ENCODE assay signal across 22 mouse cellular contexts in the genomic region with DNA sequence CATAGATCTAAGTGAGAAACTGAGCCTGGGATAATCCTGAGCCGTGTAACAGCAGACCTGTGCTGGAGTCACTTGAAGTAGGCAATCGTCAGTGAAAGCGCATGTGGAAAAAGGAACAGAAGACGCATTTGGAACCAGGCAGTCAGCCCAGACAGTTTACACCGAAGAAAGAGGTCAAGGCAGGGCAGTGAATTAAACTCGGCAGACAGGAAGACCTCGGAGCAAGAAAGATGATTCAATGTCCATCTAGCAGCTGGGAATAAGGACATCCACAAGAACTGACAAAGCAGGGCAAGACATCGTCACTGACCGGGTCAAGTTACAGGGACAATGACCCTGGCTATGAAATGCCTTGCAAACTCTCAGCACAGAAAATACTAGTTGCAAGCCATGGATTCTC. TPM values are rescaled to one million over a fixed set of nuclear protein-coding genes. Genes with fewer than 3 reads are reported as not detected.
"Had no signal": no experiment of that assay in that cellular context is flagged by ENCODE, and none has a peak within 500 bp of the region (broad histone marks: within the 10 kb centered on the region; RNA-seq: fewer than 3 reads in every experiment).

No protein-coding gene starts in this region.

- H3K4me1 ChIP-seq: kidney, embryonic 15.5 days; limb, embryonic 12.5 days; limb, embryonic 15.5 days; liver, embryonic 13.5 days; neural tube, embryonic 13.5 days had no signal

- H3K27ac ChIP-seq: kidney, embryonic 15.5 days; limb, embryonic 12.5 days; limb, embryonic 15.5 days; liver, embryonic 13.5 days; neural tube, embryonic 13.5 days; stomach, postnatal 0 days had no signal

- H3K4me2 ChIP-seq: kidney, embryonic 15.5 days; limb, embryonic 12.5 days; limb, embryonic 15.5 days; liver, embryonic 13.5 days; midbrain, embryonic 11.5 days; neural tube, embryonic 13.5 days had no signal

- H3K36me3 ChIP-seq: kidney, embryonic 15.5 days; limb, embryonic 12.5 days; limb, embryonic 15.5 days; liver, embryonic 13.5 days; neural tube, embryonic 13.5 days had no signal

- H3K9me3 ChIP-seq: kidney, embryonic 15.5 days; limb, embryonic 12.5 days; limb, embryonic 15.5 days; liver, embryonic 13.5 days; neural tube, embryonic 13.5 days had no signal

- H3K27me3 ChIP-seq: kidney, embryonic 15.5 days; liver, embryonic 13.5 days; neural tube, embryonic 13.5 days had no signal

- H3K9ac ChIP-seq: kidney, embryonic 15.5 days; limb, embryonic 12.5 days; limb, embryonic 15.5 days; liver, embryonic 13.5 days; neural tube, embryonic 13.5 days had no signal

- H3K4me3 ChIP-seq: kidney, embryonic 15.5 days; limb, embryonic 12.5 days; limb, embryonic 15.5 days; liver, embryonic 13.5 days; neural tube, embryonic 13.5 days had no signal

- DNase-seq: kidney, adult 18-20 months; kidney, postnatal 4 days; left cerebral cortex, postnatal 4 days; liver, embryonic 13.5 days; lung, adult 2 months; lung, postnatal 14 days; lung, postnatal 4 days; midbrain, embryonic 14.5 days; right cerebral cortex, postnatal 14 days; right cerebral cortex, postnatal 4 days; thymus, adult 2 months; thymus, postnatal 14 days had no signal

RNA-seq across cellular contexts. Expression of gene Shisa6, which starts 10.1 kb away (rescaled TPM):
- total RNA-seq: megakaryocyte progenitor cell, adult 5-6 weeks; megakaryocyte-erythroid progenitor cell, adult 5-6 weeks; neutrophil, adult 5-6 weeks had no signal
- polyA plus RNA-seq: liver, embryonic 13.5 days; liver, embryonic 16.5 days had no signal
